Mouse (Mus musculus): ENCODE measurements around the gene Atg16l1. TPM values are rescaled to one million over a fixed set of nuclear protein-coding genes. Genes with fewer than 3 reads are reported as not detected.
"Not testable (repeated sequence)": the region's sequence is repeated elsewhere in the genome, so short reads cannot be mapped to it uniquely, and the experiment has no call there.

The Atg16l1 gene
- polyA plus RNA-seq, 1 experiment from 2014 or later = 37.8 TPM

DNA sequence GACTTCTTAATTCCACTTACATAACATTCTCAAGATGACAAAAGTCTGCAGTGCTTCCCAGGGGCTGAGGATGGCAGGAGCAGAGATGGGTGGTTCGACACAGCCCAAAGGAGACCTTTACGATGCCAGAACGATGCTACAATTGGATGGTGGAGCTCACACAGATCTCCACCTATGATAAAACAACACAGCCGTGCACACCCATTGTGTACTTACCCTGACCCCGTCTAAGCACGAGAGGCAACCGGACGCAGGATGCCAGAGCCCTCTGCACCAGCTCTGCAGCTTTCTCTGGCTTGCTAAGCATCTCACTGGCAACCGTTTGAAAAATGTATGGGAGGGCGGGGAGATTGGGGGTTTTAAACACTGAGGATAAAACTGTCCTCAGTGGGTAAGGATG, 56.4 kb downstream of the Atg16l1 start:
- no peaks in the 10 kb centered on the region for H3K27me3 ChIP-seq (ENCODE audit: control insufficient read depth, insufficient read depth, low read length)
- H3K9me3 ChIP-seq (ENCODE audit: control insufficient read depth, low read length) = no peaks in the 10 kb centered on the region
- H3K4me1 ChIP-seq (replicated peaks; ENCODE audit: control insufficient read depth, insufficient read depth, low read length) = no peaks in the 10 kb centered on the region
- WGBS = 89% methylated on average over 10 of the region's 10 CpGs
- no peak overlapping the region for H3K27ac ChIP-seq (ENCODE audit: low read depth, low read length)
- H3K9ac ChIP-seq (ENCODE audit: low read depth, low read length) = no peak overlapping the region
- H3K4me3 ChIP-seq (ENCODE audit: low read depth, low read length) = no peak overlapping the region
- H3K4me2 ChIP-seq (replicated peaks; ENCODE audit: low read depth, low read length) = no peak overlapping the region
- ATAC-seq (ENCODE audit: low FRiP score) (no peak), DNase-seq (ENCODE audit: low spot score) (no peak)
- no peaks in the 10 kb centered on the region for H3K36me3 ChIP-seq (ENCODE audit: control insufficient read depth, insufficient read depth, low read length)

DNA sequence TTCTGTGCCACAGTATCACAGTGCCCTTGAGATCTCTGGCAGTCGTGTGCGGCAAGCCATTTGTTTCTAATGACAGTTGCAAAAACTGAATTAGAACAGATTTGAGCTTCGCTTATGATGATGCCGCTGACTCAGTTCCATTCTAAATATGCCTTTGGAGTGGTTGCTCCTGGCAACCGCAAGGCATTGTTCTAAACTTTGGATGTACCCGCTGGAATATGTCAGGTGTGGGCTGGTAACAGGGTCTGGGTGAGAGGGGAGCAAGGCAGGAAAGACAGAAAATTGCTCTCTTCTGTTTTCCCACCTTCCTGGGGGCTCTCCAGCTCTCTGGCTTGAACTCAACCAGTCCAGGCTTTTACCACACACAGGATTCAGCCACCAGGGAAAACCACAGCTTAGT, 57.5 kb downstream of the Atg16l1 start:
- H3K4me3 ChIP-seq (ENCODE audit: low read depth, low read length) = no peak overlapping the region
- H3K4me1 ChIP-seq (replicated peaks; ENCODE audit: control insufficient read depth, insufficient read depth, low read length) = no peaks in the 10 kb centered on the region
- no peak overlapping the region for H3K4me2 ChIP-seq (replicated peaks; ENCODE audit: low read depth, low read length)
- ATAC-seq (ENCODE audit: low FRiP score) (no peak), DNase-seq (ENCODE audit: low spot score) (no peak)
- no peak overlapping the region for H3K9ac ChIP-seq (ENCODE audit: low read depth, low read length)
- WGBS = 79% methylated on average over 6 of the region's 6 CpGs
- no peaks in the 10 kb centered on the region for H3K9me3 ChIP-seq (ENCODE audit: control insufficient read depth, low read length)
- no peaks in the 10 kb centered on the region for H3K27me3 ChIP-seq (ENCODE audit: control insufficient read depth, insufficient read depth, low read length)
- H3K27ac ChIP-seq (ENCODE audit: low read depth, low read length) = no peak overlapping the region
- H3K36me3 ChIP-seq (ENCODE audit: control insufficient read depth, insufficient read depth, low read length) = no peaks in the 10 kb centered on the region

DNA sequence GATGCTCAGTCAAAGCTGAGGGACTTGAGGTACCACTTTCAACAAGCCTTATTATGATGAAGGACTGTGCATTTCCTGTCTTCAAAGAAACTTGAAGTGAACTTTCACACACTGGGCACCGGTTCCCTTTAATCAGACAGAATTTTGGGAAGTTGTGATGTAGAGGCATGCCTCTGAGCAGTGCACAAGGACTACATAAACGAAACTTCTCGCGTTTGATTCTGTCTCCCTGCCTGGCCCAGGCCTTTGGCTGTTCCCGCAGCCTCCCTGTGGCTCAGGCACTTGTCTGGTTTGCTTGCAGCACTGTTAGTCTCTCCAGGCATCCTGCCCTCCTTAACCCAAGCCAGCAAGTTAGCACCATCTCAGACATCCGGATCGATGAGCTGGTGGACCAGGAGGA, 58.0 kb downstream of the Atg16l1 start:
- H3K27ac ChIP-seq (ENCODE audit: low read depth, low read length) = no peak overlapping the region
- no peak overlapping the region for H3K4me3 ChIP-seq (ENCODE audit: low read depth, low read length)
- H3K27me3 ChIP-seq (ENCODE audit: control insufficient read depth, insufficient read depth, low read length) = no peaks in the 10 kb centered on the region
- ATAC-seq (ENCODE audit: low FRiP score) = no peak
- H3K4me2 ChIP-seq (replicated peaks; ENCODE audit: low read depth, low read length) = no peak overlapping the region
- H3K9me3 ChIP-seq (ENCODE audit: control insufficient read depth, low read length) = no peaks in the 10 kb centered on the region
- H3K9ac ChIP-seq (ENCODE audit: low read depth, low read length) = no peak overlapping the region
- WGBS = 80% methylated on average over 7 of the region's 7 CpGs
- no peak for DNase-seq (ENCODE audit: low spot score)
- no peaks in the 10 kb centered on the region for H3K4me1 ChIP-seq (replicated peaks; ENCODE audit: control insufficient read depth, insufficient read depth, low read length)
- H3K36me3 ChIP-seq (ENCODE audit: control insufficient read depth, insufficient read depth, low read length) = no peaks in the 10 kb centered on the region

DNA sequence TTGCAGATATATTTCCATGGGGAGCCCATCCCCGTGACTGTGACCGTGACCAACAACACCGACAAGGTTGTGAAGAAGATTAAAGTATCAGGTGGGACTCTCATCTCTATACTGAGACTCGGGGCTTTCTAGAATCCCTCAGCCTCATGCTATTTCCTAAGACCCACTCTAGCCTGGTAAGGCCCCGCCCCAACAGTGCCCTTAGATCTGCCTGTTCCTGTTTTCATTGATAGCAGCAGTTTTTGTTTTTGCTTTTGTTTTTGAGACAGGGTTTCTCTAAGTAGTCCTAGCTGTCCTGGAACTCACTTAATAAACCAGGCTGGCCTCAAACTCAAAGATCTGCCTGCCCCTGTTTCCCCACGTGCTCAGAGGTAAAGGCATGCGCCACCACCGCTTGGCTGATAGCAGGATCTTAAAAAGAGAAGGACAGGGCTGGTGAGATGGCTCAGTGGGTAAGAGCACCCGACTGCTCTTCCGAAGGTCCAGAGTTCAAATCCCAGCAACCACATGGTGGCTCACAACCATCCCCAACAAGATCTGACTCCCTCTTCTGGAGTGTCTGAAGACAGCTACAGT, 68.8 kb downstream of the Atg16l1 start:
- no peaks in the 10 kb centered on the region for H3K4me1 ChIP-seq (replicated peaks; ENCODE audit: control insufficient read depth, insufficient read depth, low read length)
- H3K36me3 ChIP-seq (ENCODE audit: control insufficient read depth, insufficient read depth, low read length) = no peaks in the 10 kb centered on the region
- H3K27me3 ChIP-seq (ENCODE audit: control insufficient read depth, insufficient read depth, low read length) = no peaks in the 10 kb centered on the region
- no peak for ATAC-seq (ENCODE audit: low FRiP score)
- no peaks in the 10 kb centered on the region for H3K9me3 ChIP-seq (ENCODE audit: control insufficient read depth, low read length)
- no peak overlapping the region for H3K27ac ChIP-seq (ENCODE audit: low read depth, low read length)
- no peak for DNase-seq (ENCODE audit: low spot score)
- no peak overlapping the region for H3K9ac ChIP-seq (ENCODE audit: low read depth, low read length)
- WGBS = 92% methylated on average over 10 of the region's 10 CpGs
- H3K4me2 ChIP-seq (replicated peaks; ENCODE audit: low read depth, low read length) = no peak overlapping the region
- H3K4me3 ChIP-seq (ENCODE audit: low read depth, low read length) = no peak overlapping the region

DNA sequence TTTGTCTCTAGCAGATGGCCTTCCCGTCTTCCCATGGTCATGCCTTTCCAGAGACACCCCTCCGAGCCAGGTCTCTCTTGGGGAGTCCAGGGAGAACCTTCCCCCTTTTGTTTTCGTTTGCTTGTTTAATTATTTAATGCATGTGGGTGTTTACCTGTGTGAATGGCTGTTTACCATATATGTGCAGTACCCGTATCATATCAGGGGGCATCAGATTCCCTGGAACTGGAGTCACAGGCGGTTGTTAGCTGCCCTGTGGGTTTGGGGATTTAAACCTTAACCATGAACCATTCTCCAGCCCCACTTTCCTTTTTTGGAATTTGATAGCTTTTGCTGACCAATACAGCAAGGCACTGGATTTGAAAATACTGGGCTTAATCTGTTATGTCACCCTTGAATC, 69.6 kb downstream of the Atg16l1 start:
- DNase-seq (ENCODE audit: low spot score) = no peak
- 82% methylated on average over 5 of the region's 5 CpGs for WGBS

DNA sequence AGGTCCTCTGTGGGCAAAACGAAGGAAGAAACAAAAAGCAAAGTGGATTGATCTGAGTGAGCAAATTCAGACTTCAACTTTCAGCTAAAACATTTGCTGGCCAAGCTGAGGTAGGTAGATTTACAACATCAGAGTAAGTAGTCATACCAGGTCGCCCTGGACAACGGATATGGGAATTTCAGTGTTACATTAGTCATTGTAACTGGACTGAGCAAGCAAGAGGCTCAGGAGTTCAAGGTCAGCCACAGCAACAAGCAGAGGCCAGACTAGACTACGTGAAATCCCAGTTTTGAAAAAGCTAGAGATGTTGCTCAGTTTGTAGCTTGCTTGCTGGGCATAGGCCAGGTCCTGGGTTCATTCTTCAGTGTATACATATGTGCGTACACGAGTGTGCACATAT, 70.3 kb downstream of the Atg16l1 start:
- H3K4me3 ChIP-seq (ENCODE audit: low read depth, low read length) = no peak overlapping the region
- no peak for DNase-seq (ENCODE audit: low spot score)
- H3K9ac ChIP-seq (ENCODE audit: low read depth, low read length) = no peak overlapping the region
- no peaks in the 10 kb centered on the region for H3K9me3 ChIP-seq (ENCODE audit: control insufficient read depth, low read length)
- H3K27me3 ChIP-seq (ENCODE audit: control insufficient read depth, insufficient read depth, low read length) = no peaks in the 10 kb centered on the region
- WGBS = 86% methylated on average over 6 of the region's 6 CpGs
- no peak overlapping the region for H3K27ac ChIP-seq (ENCODE audit: low read depth, low read length)
- ATAC-seq (ENCODE audit: low FRiP score) = no peak
- no peaks in the 10 kb centered on the region for H3K36me3 ChIP-seq (ENCODE audit: control insufficient read depth, insufficient read depth, low read length)
- H3K4me2 ChIP-seq (replicated peaks; ENCODE audit: low read depth, low read length) = no peak overlapping the region
- no peaks in the 10 kb centered on the region for H3K4me1 ChIP-seq (replicated peaks; ENCODE audit: control insufficient read depth, insufficient read depth, low read length)

More for the DNA sequence above, 69.6 kb downstream of the Atg16l1 start:
- no peaks in the 10 kb centered on the region for H3K9me3 ChIP-seq (ENCODE audit: control insufficient read depth, low read length)
- no peak overlapping the region for H3K4me2 ChIP-seq (replicated peaks; ENCODE audit: low read depth, low read length)
- no peak overlapping the region for H3K9ac ChIP-seq (ENCODE audit: low read depth, low read length)
- H3K27ac ChIP-seq (ENCODE audit: low read depth, low read length) = no peak overlapping the region
- ATAC-seq (ENCODE audit: low FRiP score) = no peak
- no peaks in the 10 kb centered on the region for H3K27me3 ChIP-seq (ENCODE audit: control insufficient read depth, insufficient read depth, low read length)
- H3K4me3 ChIP-seq (ENCODE audit: low read depth, low read length) = no peak overlapping the region
- H3K36me3 ChIP-seq (ENCODE audit: control insufficient read depth, insufficient read depth, low read length) = no peaks in the 10 kb centered on the region
- H3K4me1 ChIP-seq (replicated peaks; ENCODE audit: control insufficient read depth, insufficient read depth, low read length) = no peaks in the 10 kb centered on the region

DNA sequence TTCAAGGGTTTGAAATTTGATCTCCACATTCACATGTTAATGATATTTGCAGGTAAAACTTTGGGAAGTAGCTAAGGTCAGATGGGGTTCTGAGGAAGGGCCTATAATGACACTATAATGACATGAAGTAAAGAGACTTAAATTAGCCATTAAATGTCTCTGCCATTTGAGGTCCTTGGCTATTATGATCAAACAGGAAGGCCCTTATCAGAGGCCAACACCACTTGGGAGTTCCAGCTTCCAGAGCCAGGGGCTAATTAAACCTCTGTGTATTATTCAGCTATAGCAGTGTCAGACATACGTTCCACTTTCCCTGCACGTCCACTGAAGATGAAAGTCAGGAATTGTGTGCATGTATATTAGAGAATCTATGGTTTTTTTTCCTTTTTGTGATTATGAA, 70.8 kb downstream of the Atg16l1 start:
- Histone ChIP-seq H3K27ac (ENCODE audit: low read depth, low read length) (no peak overlapping the region), H3K4me3 (ENCODE audit: low read depth, low read length) (no peak overlapping the region), H3K36me3 (ENCODE audit: control insufficient read depth, insufficient read depth, low read length) (no peaks in the 10 kb centered on the region), H3K4me2 (replicated peaks; ENCODE audit: low read depth, low read length) (no peak overlapping the region), H3K4me1 (replicated peaks; ENCODE audit: control insufficient read depth, insufficient read depth, low read length) (no peaks in the 10 kb centered on the region), H3K27me3 (ENCODE audit: control insufficient read depth, insufficient read depth, low read length) (no peaks in the 10 kb centered on the region), H3K9me3 (ENCODE audit: control insufficient read depth, low read length) (no peaks in the 10 kb centered on the region), H3K9ac (ENCODE audit: low read depth, low read length) (no peak overlapping the region)
- 88% methylated on average over 2 of the region's 2 CpGs for WGBS
- ATAC-seq (ENCODE audit: low FRiP score) = no peak
- DNase-seq (ENCODE audit: low spot score) = no peak

DNA sequence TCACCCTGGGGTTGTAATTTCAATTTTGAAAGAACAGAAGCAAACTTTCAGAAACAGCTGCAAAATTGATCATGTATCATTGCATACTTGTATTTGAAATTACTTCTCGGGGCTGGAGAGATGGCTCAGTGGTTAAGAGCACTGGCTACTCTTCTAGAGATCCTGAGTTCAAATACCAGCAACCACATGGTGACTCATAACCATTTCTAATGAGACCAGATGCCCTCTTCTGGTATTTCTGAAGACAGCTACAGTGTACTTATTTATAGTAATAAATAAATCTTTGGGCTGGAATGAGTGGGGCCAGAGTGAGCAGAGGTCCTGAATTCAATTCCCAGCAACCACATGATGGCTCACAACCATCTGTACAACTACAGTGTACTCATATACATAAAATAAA, 71.8 kb downstream of the Atg16l1 start:
- not testable (repeated sequence) for H3K27me3 ChIP-seq (ENCODE audit: control insufficient read depth, insufficient read depth, low read length); H3K36me3 ChIP-seq (ENCODE audit: control insufficient read depth, insufficient read depth, low read length); H3K4me2 ChIP-seq (replicated peaks; ENCODE audit: low read depth, low read length); H3K4me3 ChIP-seq (ENCODE audit: low read depth, low read length); H3K27ac ChIP-seq (ENCODE audit: low read depth, low read length); H3K9ac ChIP-seq (ENCODE audit: low read depth, low read length); ATAC-seq (ENCODE audit: low FRiP score); H3K4me1 ChIP-seq (replicated peaks; ENCODE audit: control insufficient read depth, insufficient read depth, low read length); DNase-seq (ENCODE audit: low spot score); H3K9me3 ChIP-seq (ENCODE audit: control insufficient read depth, low read length)
- WGBS = 79% methylated on average over 1 of the region's 1 CpGs

DNA sequence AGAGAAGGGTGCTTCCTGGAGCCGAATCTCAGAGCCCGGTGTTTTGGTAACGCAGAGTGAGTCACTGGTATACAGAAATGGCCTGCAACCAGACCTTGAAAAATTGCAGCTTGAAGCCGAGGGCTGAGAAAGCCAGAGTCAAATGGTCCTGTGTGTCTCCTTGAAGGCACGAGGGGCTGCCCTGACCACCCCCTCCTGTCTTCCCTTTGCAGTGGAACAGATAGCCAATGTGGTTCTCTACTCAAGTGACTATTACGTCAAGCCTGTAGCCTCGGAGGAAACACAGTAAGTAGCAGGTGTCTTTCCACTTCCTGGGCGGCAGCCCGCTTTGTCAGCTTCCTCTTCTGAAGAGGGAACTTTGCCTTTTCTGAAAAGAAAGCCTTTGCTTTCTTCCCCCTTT, 72.5 kb downstream of the Atg16l1 start:
- Histone ChIP-seq H3K9ac (ENCODE audit: low read depth, low read length) (no peak overlapping the region), H3K4me3 (ENCODE audit: low read depth, low read length) (no peak overlapping the region), H3K9me3 (ENCODE audit: control insufficient read depth, low read length) (no peaks in the 10 kb centered on the region), H3K27ac (ENCODE audit: low read depth, low read length) (no peak overlapping the region), H3K27me3 (ENCODE audit: control insufficient read depth, insufficient read depth, low read length) (no peaks in the 10 kb centered on the region), H3K36me3 (ENCODE audit: control insufficient read depth, insufficient read depth, low read length) (no peaks in the 10 kb centered on the region), H3K4me2 (replicated peaks; ENCODE audit: low read depth, low read length) (no peak overlapping the region), H3K4me1 (replicated peaks; ENCODE audit: control insufficient read depth, insufficient read depth, low read length) (no peaks in the 10 kb centered on the region)
- 79% methylated on average over 9 of the region's 9 CpGs for WGBS
- DNase-seq (ENCODE audit: low spot score) = no peak
- ATAC-seq (ENCODE audit: low FRiP score) = no peak

Data from hindbrain, embryonic 11.5 days (tissue).